Mouse (Mus musculus) G1E (cell line): ENCODE data around the gene Rap1gap2. TPM values are rescaled to one million over a fixed set of nuclear protein-coding genes. Genes with fewer than 3 reads are reported as not detected.

Source experiments
- ATAC-seq: 2 replicates; pipeline ENCODE4 v1.8.0; 2016; ENCODE audit warnings: mild to moderate bottlenecking; ENCODE audit not compliant: insufficient number of reproducible peaks, poor library complexity, low FRiP score, severe bottlenecking; ENCODE audit errors: extremely low read depth
- DNase-seq: peaks from one replicate; pipeline ENCODE4 v3.0.0; 2012; ENCODE audit warnings: low spot score
- H3K27me3 ChIP-seq: 2 replicates; pipeline ENCODE4 v1.6.1; 2012; ENCODE audit warnings: mild to moderate bottlenecking, low read length, inconsistent platforms; ENCODE audit not compliant: insufficient read depth
- H3K36me3 ChIP-seq: replicated peaks from 2 replicates; pipeline ENCODE3; 2012; ENCODE audit warnings: mild to moderate bottlenecking, inconsistent platforms
- H3K4me1 ChIP-seq: 2 replicates; pipeline ENCODE4 v1.6.1; 2012; ENCODE audit warnings: low read depth, low read length, inconsistent platforms, mixed read lengths; ENCODE audit not compliant: insufficient read depth
- H3K4me3 ChIP-seq: 2 replicates; pipeline ENCODE4 v1.5.1; 2012; ENCODE audit warnings: low read depth, mild to moderate bottlenecking, inconsistent platforms, low read length, moderate library complexity, mixed read lengths
- H3K9me3 ChIP-seq: replicated peaks from 2 replicates; pipeline ENCODE4 v1.6.1; 2012; ENCODE audit warnings: inconsistent platforms
- CTCF ChIP-seq: IDR thresholded peaks from 2 replicates; pipeline ENCODE4 v1.5.1; 2012; ENCODE audit warnings: low read depth, low read length, inconsistent platforms, mixed read lengths
- GATA1 ChIP-seq: IDR thresholded peaks from 2 replicates; pipeline ENCODE4 v1.6.1; 2012; ENCODE audit warnings: borderline replicate concordance, low read length, inconsistent platforms, mixed read lengths
- GATA2 ChIP-seq: IDR thresholded peaks from 2 replicates; pipeline ENCODE4 v1.6.1; 2012; ENCODE audit warnings: low read depth, low read length, inconsistent platforms, borderline replicate concordance
- POLR2AphosphoS5 ChIP-seq: IDR thresholded peaks from 2 replicates; pipeline ENCODE4 v1.6.1; 2012; ENCODE audit warnings: low read depth, low read length, inconsistent platforms; ENCODE audit not compliant: insufficient replicate concordance
- TAL1 ChIP-seq: conservative IDR thresholded peaks from 2 replicates; pipeline ENCODE4 v1.6.1; 2012; ENCODE audit warnings: low read depth, low read length, inconsistent platforms, mixed read lengths
- polyA plus RNA-seq: library from polyadenylated mRNA; stranded (reverse); fragments of >175 nt; gene quantifications from 2 replicates; pipeline ENCODE4 v1.2.3, GENCODE M21; 2012
- total RNA-seq, 2 experiments: library from RNA; stranded (forward) in 1 of 2; stranded (reverse) in 1 of 2; fragments of 200-1000 nt in 1 of 2; fragments of >200 nt in 1 of 2; fragmentation: Nextera tagmentation in 1 of 2; gene quantifications; 2 replicates each; pipeline ENCODE4 v1.2.3; 2014 to 2017

Rap1gap2 gene
- total and polyA plus RNA-seq, 3 experiments, result 8.7 to 11.7 (median 9.4) TPM

GRCm38 (mm10) chr11:74457194-74457593 is 153.5 kb downstream of the Rap1gap2 start:
- no peak for TF ChIP-seq CTCF
- no peak for TF ChIP-seq TAL1
- no peak for TF ChIP-seq POLR2AphosphoS5
- no peak for TF ChIP-seq GATA2
- no peak for TF ChIP-seq GATA1
- Histone ChIP-seq H3K36me3 (peaks cover 63% of the 10 kb centered on the region), H3K4me1 (peaks cover 6% of the 10 kb centered on the region; the same call in 1 of the 2 replicates), H3K27me3 (no peaks in the 10 kb centered on the region), H3K9me3 (no peaks in the 10 kb centered on the region), H3K4me3 (no peak overlapping the region)
- ATAC-seq (no peak), DNase-seq (no peak)

- H3K4me3 ChIP-seq, result no peak overlapping the region
- H3K27me3 ChIP-seq, result no peaks in the 10 kb centered on the region
- no peak for DNase-seq
- H3K4me1 ChIP-seq, result no peaks in the 10 kb centered on the region
- ATAC-seq, result no peak
- H3K36me3 ChIP-seq, result peaks cover 43% of the 10 kb centered on the region
- TF ChIP-seq GATA1 (no peak), CTCF (no peak), POLR2AphosphoS5 (no peak), TAL1 (no peak), GATA2 (no peak)
- peaks cover 2% of the 10 kb centered on the region; the same call in 1 of the 2 replicates for H3K9me3 ChIP-seq
These were observed 162.2 kb downstream of the Rap1gap2 start for GRCm38 (mm10) chr11:74448556-74448955.

GRCm38 (mm10) chr11:74447991-74448403 is 162.7 kb downstream of the Rap1gap2 start:
- Histone ChIP-seq H3K4me1 (no peaks in the 10 kb centered on the region), H3K4me3 (no peak overlapping the region), H3K9me3 (peaks cover 2% of the 10 kb centered on the region; the same call in 1 of the 2 replicates), H3K36me3 (peaks cover 40% of the 10 kb centered on the region), H3K27me3 (no peaks in the 10 kb centered on the region)
- ATAC-seq (no peak), DNase-seq (no peak)
- no peak for TF ChIP-seq GATA1
- TF ChIP-seq GATA2, result no peak
- no peak for TF ChIP-seq POLR2AphosphoS5
- no peak for TF ChIP-seq TAL1
- no peak for TF ChIP-seq CTCF

GRCm38 (mm10) chr11:74445591-74445990 is 165.1 kb downstream of the Rap1gap2 start:
- Histone ChIP-seq H3K27me3 (no peaks in the 10 kb centered on the region), H3K36me3 (peaks cover 46% of the 10 kb centered on the region), H3K9me3 (peaks cover 2% of the 10 kb centered on the region; the same call in 1 of the 2 replicates), H3K4me3 (no peak overlapping the region), H3K4me1 (no peaks in the 10 kb centered on the region)
- TF ChIP-seq GATA1 (no peak), GATA2 (no peak), TAL1 (no peak), CTCF (no peak), POLR2AphosphoS5 (no peak)
- no peak for ATAC-seq
- DNase-seq, result no peak

GRCm38 (mm10) chr11:74443924-74444256 is 166.8 kb downstream of the Rap1gap2 start:
- no peak for TF ChIP-seq GATA1
- TF ChIP-seq TAL1, result no peak
- TF ChIP-seq GATA2, result no peak
- no peak for TF ChIP-seq POLR2AphosphoS5
- TF ChIP-seq CTCF, result no peak
- DNase-seq, result no peak
- Histone ChIP-seq H3K9me3 (peaks cover 2% of the 10 kb centered on the region; the same call in 1 of the 2 replicates), H3K27me3 (no peaks in the 10 kb centered on the region), H3K4me1 (no peaks in the 10 kb centered on the region), H3K36me3 (peaks cover 51% of the 10 kb centered on the region), H3K4me3 (no peak overlapping the region)
- ATAC-seq, result no peak

- TF ChIP-seq GATA1 (no peak), TAL1 (no peak), CTCF (no peak), POLR2AphosphoS5 (no peak), GATA2 (no peak)
- Histone ChIP-seq H3K4me1 (no peaks in the 10 kb centered on the region), H3K4me3 (no peak overlapping the region), H3K27me3 (no peaks in the 10 kb centered on the region), H3K9me3 (peaks cover 2% of the 10 kb centered on the region; the same call in 1 of the 2 replicates), H3K36me3 (peaks cover 54% of the 10 kb centered on the region)
- DNase-seq (no peak), ATAC-seq (no peak)
These were observed 167.4 kb downstream of the Rap1gap2 start for GRCm38 (mm10) chr11:74443147-74443923.

- no peak for ATAC-seq
These were observed 168.3 kb downstream of the Rap1gap2 start for GRCm38 (mm10) chr11:74442396-74442795.

More at GRCm38 (mm10) chr11:74442396-74442795, 168.3 kb downstream of the Rap1gap2 start:
- Histone ChIP-seq H3K4me3 (no peak overlapping the region), H3K4me1 (no peaks in the 10 kb centered on the region), H3K27me3 (no peaks in the 10 kb centered on the region), H3K9me3 (peaks cover 2% of the 10 kb centered on the region; the same call in 1 of the 2 replicates), H3K36me3 (peaks cover 58% of the 10 kb centered on the region)
- DNase-seq, result no peak
- TF ChIP-seq TAL1 (no peak), CTCF (no peak)
